Mouse (Mus musculus): ENCODE results near the gene Plcb3. TPM values are rescaled to one million over a fixed set of nuclear protein-coding genes. Genes with fewer than 3 reads are reported as not detected.
"Not testable (repeated sequence)": the region's sequence is repeated elsewhere in the genome, so short reads cannot be mapped to it uniquely, and the experiment has no call there.

Gene Plcb3
- polyA plus RNA-seq, 1 experiment = 595 TPM

GRCm38 (mm10) chr19:6995255-6995991 is 19.2 kb upstream of the Plcb3 start:
- WGBS = 30% methylated on average over 21 of the region's 21 CpGs
- peaks cover 23% of the 10 kb centered on the region for H3K4me1 ChIP-seq (ENCODE audit: control insufficient read depth, insufficient read depth, insufficient read length, low read length)
- H3K4me3 ChIP-seq (ENCODE audit: low read depth, low read length) = peak overlapping the region; percentile 84
- no peaks in the 10 kb centered on the region for H3K27me3 ChIP-seq (ENCODE audit: control insufficient read depth, insufficient read depth, low read length)
- TF ChIP-seq POLR2A (IDR thresholded peaks at IDR 0.05; ENCODE audit: low read depth, low read length) (no peak), CTCF (IDR thresholded peaks at IDR 0.05; ENCODE audit: extremely low read depth, insufficient read length, insufficient replicate concordance, low read depth, low read length) (no peak)
- H3K27ac ChIP-seq (ENCODE audit: insufficient read depth, low read depth, low read length) = peak overlapping the region; percentile 56
- H3K36me3 ChIP-seq (ENCODE audit: control insufficient read depth, insufficient read depth, low read length) = peaks cover 7% of the 10 kb centered on the region

GRCm38 (mm10) chr19:6994489-6994888 is 18.2 kb upstream of the Plcb3 start:
- Histone ChIP-seq H3K4me3 (ENCODE audit: low read depth, low read length) (no peak overlapping the region; the same call in 1 of the 2 replicates), H3K27me3 (ENCODE audit: control insufficient read depth, insufficient read depth, low read length) (no peaks in the 10 kb centered on the region), H3K4me1 (ENCODE audit: control insufficient read depth, insufficient read depth, insufficient read length, low read length) (peaks cover 19% of the 10 kb centered on the region), H3K36me3 (ENCODE audit: control insufficient read depth, insufficient read depth, low read length) (peaks cover 7% of the 10 kb centered on the region), H3K27ac (ENCODE audit: insufficient read depth, low read depth, low read length) (no peak overlapping the region)
- TF ChIP-seq CTCF (IDR thresholded peaks at IDR 0.05; ENCODE audit: extremely low read depth, insufficient read length, insufficient replicate concordance, low read depth, low read length) = no peak
- TF ChIP-seq POLR2A (IDR thresholded peaks at IDR 0.05; ENCODE audit: low read depth, low read length) = no peak
- WGBS = 84% methylated on average over 8 of the region's 8 CpGs

GRCm38 (mm10) chr19:6994002-6994401 is 17.7 kb upstream of the Plcb3 start:
- no peak for TF ChIP-seq POLR2A (IDR thresholded peaks at IDR 0.05; ENCODE audit: low read depth, low read length)
- TF ChIP-seq CTCF (IDR thresholded peaks at IDR 0.05; ENCODE audit: extremely low read depth, insufficient read length, insufficient replicate concordance, low read depth, low read length) = no peak
- 88% methylated on average over 8 of the region's 8 CpGs for WGBS
- H3K36me3 ChIP-seq (ENCODE audit: control insufficient read depth, insufficient read depth, low read length) = peaks cover 4% of the 10 kb centered on the region

GRCm38 (mm10) chr19:6993011-6993770 is 16.9 kb upstream of the Plcb3 start:
- H3K27me3 ChIP-seq (ENCODE audit: control insufficient read depth, insufficient read depth, low read length) = no peaks in the 10 kb centered on the region
- peaks cover 14% of the 10 kb centered on the region for H3K4me1 ChIP-seq (ENCODE audit: control insufficient read depth, insufficient read depth, insufficient read length, low read length)
- H3K36me3 ChIP-seq (ENCODE audit: control insufficient read depth, insufficient read depth, low read length) = no peaks in the 10 kb centered on the region
- WGBS = 61% methylated on average over 14 of the region's 14 CpGs
- H3K27ac ChIP-seq (ENCODE audit: insufficient read depth, low read depth, low read length) = peak overlapping the region; percentile 25; the same call in 1 of the 2 replicates
- peak overlapping the region; percentile 88 for H3K4me3 ChIP-seq (ENCODE audit: low read depth, low read length)
- no peak for TF ChIP-seq CTCF (IDR thresholded peaks at IDR 0.05; ENCODE audit: extremely low read depth, insufficient read length, insufficient replicate concordance, low read depth, low read length)
- no peak for TF ChIP-seq POLR2A (IDR thresholded peaks at IDR 0.05; ENCODE audit: low read depth, low read length)

More at GRCm38 (mm10) chr19:6994002-6994401, 17.7 kb upstream of the Plcb3 start:
- peaks cover 14% of the 10 kb centered on the region for H3K4me1 ChIP-seq (ENCODE audit: control insufficient read depth, insufficient read depth, insufficient read length, low read length)
- H3K27ac ChIP-seq (ENCODE audit: insufficient read depth, low read depth, low read length) = no peak overlapping the region
- H3K4me3 ChIP-seq (ENCODE audit: low read depth, low read length) = no peak overlapping the region
- H3K27me3 ChIP-seq (ENCODE audit: control insufficient read depth, insufficient read depth, low read length) = no peaks in the 10 kb centered on the region

DNA sequence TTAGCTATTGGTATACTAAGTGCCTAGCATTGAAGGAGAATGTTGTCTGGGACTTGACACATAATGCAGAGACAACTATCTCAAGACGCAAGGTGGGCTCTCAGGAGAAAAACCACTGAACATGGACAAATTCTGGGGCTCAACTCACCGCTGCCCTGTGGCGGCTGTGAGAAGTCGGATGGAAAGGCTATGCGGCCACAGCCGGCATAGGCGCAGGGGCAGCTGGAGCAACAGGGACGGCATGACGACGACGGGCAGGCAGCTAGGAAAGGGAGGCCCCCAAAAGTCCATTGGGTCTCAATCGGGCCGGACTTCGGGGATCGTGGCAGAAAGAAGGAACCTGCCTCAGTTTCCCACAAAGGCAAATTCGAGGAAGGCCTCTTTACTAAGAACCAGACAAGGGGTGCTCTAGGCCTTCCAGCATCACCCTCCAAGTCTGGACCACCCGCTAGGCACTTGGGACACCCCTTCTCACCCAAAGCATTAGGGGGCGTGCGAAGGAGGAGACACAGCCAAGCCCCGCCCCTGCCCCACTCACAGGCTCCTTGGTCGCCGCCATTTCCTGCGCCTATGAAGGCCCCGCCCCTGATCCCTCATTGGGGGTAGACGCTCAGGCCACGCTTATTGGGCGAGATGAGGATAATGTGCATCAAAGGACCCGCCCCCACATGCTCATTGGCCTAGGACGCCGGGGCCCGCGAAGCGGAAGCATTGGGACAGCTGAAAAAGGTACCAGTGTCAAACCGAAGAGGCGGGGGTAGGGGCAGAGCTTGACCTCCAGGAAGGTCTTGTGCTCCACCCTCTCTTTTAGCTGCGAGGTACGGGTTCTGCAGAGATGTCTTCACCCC is 16.0 kb upstream of the Plcb3 start, which contains the start of gene Dnajc4:
Gene Dnajc4, minus strand, starts transcription at position 562 of the 848 bp plus-strand sequence.
- peak; percentile 56; the same call in 1 of the 2 replicates for TF ChIP-seq POLR2A (IDR thresholded peaks at IDR 0.05; ENCODE audit: low read depth, low read length)
- TF ChIP-seq CTCF (IDR thresholded peaks at IDR 0.05; ENCODE audit: extremely low read depth, insufficient read length, insufficient replicate concordance, low read depth, low read length) = no peak
- Histone ChIP-seq H3K27me3 (ENCODE audit: control insufficient read depth, insufficient read depth, low read length) (no peaks in the 10 kb centered on the region), H3K4me3 (ENCODE audit: low read depth, low read length) (peak within 1 kb of the TSS; percentile 88), H3K36me3 (ENCODE audit: control insufficient read depth, insufficient read depth, low read length) (no peaks in the 10 kb centered on the region), H3K27ac (ENCODE audit: insufficient read depth, low read depth, low read length) (peak within 1 kb of the TSS; percentile 25), H3K4me1 (ENCODE audit: control insufficient read depth, insufficient read depth, insufficient read length, low read length) (peaks cover 20% of the 10 kb centered on the region)
- under 1% methylated on average over 37 of the region's 37 CpGs for WGBS

DNA sequence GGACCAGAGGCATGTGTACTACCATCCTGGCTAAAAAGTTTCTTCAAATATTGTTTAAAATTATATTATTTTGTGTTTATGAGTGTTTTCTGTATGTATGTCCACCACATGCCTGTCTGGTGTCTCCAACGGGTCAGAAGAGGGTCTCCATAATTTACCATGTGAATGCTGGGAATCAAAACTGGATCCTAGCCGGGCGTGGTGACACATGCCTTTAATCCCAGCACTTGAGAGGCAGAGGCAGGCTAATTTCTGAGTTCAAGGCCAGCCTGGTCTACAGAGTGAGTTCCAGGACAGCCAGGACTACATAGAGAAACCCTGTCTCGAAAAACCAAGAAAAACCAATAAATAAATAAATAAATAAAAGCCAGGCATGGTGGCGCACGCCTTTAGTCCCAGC is 14.9 kb upstream of the Plcb3 start:
- not testable (repeated sequence) for H3K27ac ChIP-seq (ENCODE audit: insufficient read depth, low read depth, low read length); H3K27me3 ChIP-seq (ENCODE audit: control insufficient read depth, insufficient read depth, low read length); H3K4me3 ChIP-seq (ENCODE audit: low read depth, low read length); H3K36me3 ChIP-seq (ENCODE audit: control insufficient read depth, insufficient read depth, low read length)
- 97% methylated on average over 6 of the region's 6 CpGs for WGBS
- peaks cover 16% of the 10 kb centered on the region for H3K4me1 ChIP-seq (ENCODE audit: control insufficient read depth, insufficient read depth, insufficient read length, low read length)

All from small intestine, adult 2 months (tissue).